Mouse (Mus musculus): ENCODE measurements around the gene Idh1.

GRCm38 (mm10) chr1:65178126-65178901 lies 8.0 kb downstream of the Idh1 start:
- TF ChIP-seq TCF3 (IDR thresholded peaks at IDR 0.05; ENCODE audit: insufficient read length, low read depth) = no peak
- no peak for TF ChIP-seq MYOG (IDR thresholded peaks at IDR 0.05; ENCODE audit: control insufficient read depth in 1 of 3, insufficient read depth in 1 of 3, insufficient read length in 2 of 3, low read depth in 2 of 3)
- no peak for TF ChIP-seq MAX (IDR thresholded peaks at IDR 0.05; ENCODE audit: low read depth)
- no peak for TF ChIP-seq E2F4 (IDR thresholded peaks at IDR 0.05; ENCODE audit: insufficient read depth)
- TF ChIP-seq POLR2A (IDR thresholded peaks at IDR 0.05; ENCODE audit: insufficient read length, low read depth) = peak; percentile 10
- TF ChIP-seq CEBPB (IDR thresholded peaks at IDR 0.05; ENCODE audit: insufficient read depth, poor library complexity, severe bottlenecking) = 0 out of 2 replicates have a peak, but pooled peaks have one; percentile 18

Measured in myocyte (in vitro differentiated cells).